Mouse (Mus musculus) cerebellum, adult 2 months (tissue): ENCODE measurements around the gene Btbd2. TPM values are rescaled to one million over a fixed set of nuclear protein-coding genes. Genes with fewer than 3 reads are reported as not detected.
A peak's percentile ranks its signal among the peaks of the same experiment; 100 is the strongest.

Experiments used
- DNase-seq, 2 experiments: peaks; one replicate each; pipeline ENCODE4 v3.0.0; 2021
- H3K27ac ChIP-seq: fragments of 200-500 bp; 2 replicates; pipeline ENCODE4 v1.5.1; 2012; ENCODE audit warnings: low read length, control low read depth, inconsistent platforms; ENCODE audit not compliant: insufficient read depth
- H3K27me3 ChIP-seq: fragments of 200-500 bp; 2 replicates; pipeline ENCODE4 v1.6.1; 2012; ENCODE audit warnings: inconsistent platforms, mild to moderate bottlenecking, low read length, moderate library complexity; ENCODE audit not compliant: control insufficient read depth, insufficient read depth
- H3K4me1 ChIP-seq: fragments of 200-500 bp; 2 replicates; pipeline ENCODE4 v1.6.1; 2011; ENCODE audit warnings: low read length; ENCODE audit not compliant: control insufficient read depth, insufficient read depth
- H3K4me3 ChIP-seq: fragments of 200-500 bp; replicated peaks from 2 replicates; pipeline ENCODE3; 2011; ENCODE audit warnings: mild to moderate bottlenecking, low read depth, low read length, control low read depth; ENCODE audit not compliant: insufficient read depth
- CTCF ChIP-seq: fragments of 200-500 bp; IDR thresholded peaks from 2 replicates; pipeline ENCODE4 v1.5.1; 2011; ENCODE audit warnings: low read depth, mild to moderate bottlenecking, control low read depth, low read length, moderate library complexity, borderline replicate concordance; ENCODE audit not compliant: insufficient read depth
- POLR2A ChIP-seq: fragments of 200-500 bp; IDR thresholded peaks from 2 replicates; pipeline ENCODE4 v1.6.1; 2011; ENCODE audit warnings: low read length, control low read depth, borderline replicate concordance; ENCODE audit not compliant: insufficient read depth
- WGBS: fragments of 180-500 bp; shearing (Covaris S2); methylation state at CpG from one replicate; pipeline ENCODE4 v1.1.7; 2018; 5-methylcytosine and 5-hydroxymethylcytosine counted together
- polyA plus RNA-seq: library from polyadenylated mRNA; depleted of rRNA; stranded (reverse); fragments of >200 nt; gene quantifications from 2 replicates; pipeline ENCODE4 v1.2.3, GENCODE M21; 2012

The Btbd2 gene
- polyA plus RNA-seq, 1 experiment = 108 TPM

DNA sequence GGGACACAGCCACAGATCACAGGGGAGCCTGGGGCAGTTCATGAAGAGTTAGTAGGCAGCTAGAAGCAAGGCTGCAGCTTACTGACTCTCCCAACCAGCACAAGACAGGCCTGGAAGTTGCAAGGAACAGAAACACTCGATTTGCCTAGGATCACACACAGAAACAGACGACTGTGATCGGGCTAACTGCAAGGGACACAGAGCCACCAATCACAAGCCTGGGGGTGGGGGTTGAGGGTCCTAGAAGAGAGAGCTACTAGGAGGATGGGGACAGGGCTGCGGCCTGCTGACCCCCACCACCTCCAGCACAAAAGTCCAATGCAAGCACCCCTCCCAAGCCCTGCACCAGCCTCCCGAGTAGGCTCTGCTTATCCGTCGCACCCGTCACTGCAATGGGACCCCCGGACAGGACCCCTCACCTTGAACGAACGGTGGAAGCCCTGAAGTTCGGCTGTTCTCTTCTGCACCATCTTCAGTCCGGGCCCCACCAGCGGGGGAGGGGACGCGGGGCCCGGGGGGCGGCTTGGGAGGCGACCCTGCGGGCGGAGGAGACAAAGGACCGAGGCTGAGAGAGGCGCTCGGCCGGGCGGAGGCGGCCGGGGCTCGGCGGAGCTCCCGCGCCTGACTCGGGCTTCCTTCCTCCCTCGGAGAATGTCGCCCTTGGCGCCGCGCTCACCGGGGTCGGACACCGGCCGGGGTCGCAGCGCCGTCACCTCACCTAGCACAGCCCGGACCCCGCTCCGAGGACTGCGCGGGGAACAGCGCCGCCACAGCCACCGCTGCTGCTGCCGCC, 18.7 kb upstream of the Btbd2 start:
- TF ChIP-seq POLR2A (no peak), CTCF (no peak)
- DNase-seq = peak in 1 of 2 experiments; percentile 57
- peak overlapping the region; percentile 66 for H3K27ac ChIP-seq
- H3K4me1 ChIP-seq = peaks cover 66% of the 10 kb centered on the region
- H3K4me3 ChIP-seq = peak overlapping the region; percentile 80
- under 1% methylated on average over 40 of the region's 54 CpGs for WGBS
- no peaks in the 10 kb centered on the region for H3K27me3 ChIP-seq

DNA sequence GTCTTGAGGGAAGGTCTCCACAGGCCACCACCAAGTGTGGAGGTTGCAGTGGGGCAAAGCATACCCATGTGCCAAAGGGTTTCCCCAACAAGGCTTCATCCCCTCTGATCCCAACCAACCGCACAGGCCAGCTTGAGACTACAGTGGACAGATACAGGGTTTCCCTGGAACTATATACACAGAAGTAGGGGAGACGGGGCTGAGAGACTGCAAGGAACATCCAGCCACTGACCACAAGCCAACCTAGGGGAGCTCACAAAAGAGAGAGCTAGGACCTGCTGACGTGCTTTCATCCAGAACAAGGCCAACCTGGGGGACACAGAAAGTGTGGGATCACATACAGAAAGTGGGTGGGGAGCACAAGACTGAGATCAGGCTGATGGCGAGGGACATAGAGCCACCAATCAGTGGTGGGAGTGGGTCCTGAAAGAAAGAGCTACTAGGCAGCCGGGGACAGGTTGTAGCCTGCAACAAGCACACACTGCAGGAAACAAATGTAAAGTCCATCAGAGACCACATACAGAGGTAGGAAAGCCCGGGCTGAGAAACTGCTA, 18.1 kb upstream of the Btbd2 start:
- TF ChIP-seq POLR2A = no peak
- TF ChIP-seq CTCF = no peak
- H3K27me3 ChIP-seq = no peaks in the 10 kb centered on the region
- peaks cover 73% of the 10 kb centered on the region for H3K4me1 ChIP-seq
- peak overlapping the region; percentile 80 for H3K4me3 ChIP-seq
- DNase-seq = no peak
- 3% methylated on average over 6 of the region's 6 CpGs for WGBS
- peak overlapping the region; percentile 60 for H3K27ac ChIP-seq

DNA sequence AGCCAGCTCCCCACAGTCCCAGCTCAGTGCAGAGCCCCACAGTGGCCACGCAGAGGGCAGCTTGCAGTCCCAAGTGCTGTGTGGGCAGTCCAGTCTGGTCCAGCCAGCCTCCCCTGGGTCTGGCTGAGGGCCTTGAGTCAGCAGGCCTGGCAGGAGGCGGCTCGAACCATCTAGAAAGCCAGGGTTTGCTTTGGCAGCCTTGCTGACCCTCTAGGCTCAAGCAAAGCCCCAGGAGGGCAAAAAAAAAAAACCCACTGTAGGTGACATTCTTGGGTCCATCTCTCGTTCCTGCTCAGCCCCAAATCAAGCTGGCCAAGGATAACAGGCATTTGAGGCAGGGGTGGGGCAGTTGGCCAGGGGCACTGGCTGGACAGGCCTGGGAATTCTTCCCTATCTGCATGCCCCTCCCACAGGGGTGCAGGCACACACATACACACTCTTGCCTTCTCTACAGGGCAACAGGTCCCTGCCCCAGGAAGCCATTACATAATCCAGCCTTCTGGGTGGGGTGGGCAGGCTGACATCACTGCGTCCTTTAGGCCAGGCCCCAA, 17.4 kb upstream of the Btbd2 start:
- WGBS = 3% methylated on average over 5 of the region's 5 CpGs
- Histone ChIP-seq H3K27ac (peak overlapping the region; percentile 5), H3K27me3 (no peaks in the 10 kb centered on the region), H3K4me3 (peak overlapping the region; percentile 80), H3K4me1 (peaks cover 73% of the 10 kb centered on the region)
- DNase-seq = peak; percentile 58 to 65
- no peak for TF ChIP-seq CTCF
- TF ChIP-seq POLR2A = no peak

DNA sequence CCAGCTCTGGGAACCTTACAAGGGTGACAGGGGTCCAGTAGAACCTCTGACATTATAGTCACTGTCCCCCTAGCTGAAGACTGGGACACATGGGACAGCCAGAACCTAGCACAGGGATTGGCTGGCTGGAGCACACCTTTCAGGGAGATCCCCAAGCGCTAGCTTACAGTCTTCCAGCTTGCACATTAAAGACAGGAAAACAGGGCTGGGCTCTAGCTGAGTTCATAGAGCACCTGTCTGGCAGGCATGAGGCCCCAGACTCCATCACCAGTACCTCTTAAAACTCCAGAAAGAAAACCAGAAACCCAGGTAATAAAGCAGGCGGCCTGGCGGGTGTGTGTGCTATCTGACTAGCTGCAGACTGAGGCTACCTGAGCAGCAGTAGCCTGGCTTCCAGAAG, 16.8 kb upstream of the Btbd2 start:
- WGBS = 44% methylated on average over 3 of the region's 3 CpGs
- H3K27ac ChIP-seq = peak overlapping the region; percentile 5
- no peak for DNase-seq
- H3K4me3 ChIP-seq = peak overlapping the region; percentile 80
- no peaks in the 10 kb centered on the region for H3K27me3 ChIP-seq
- TF ChIP-seq CTCF (no peak), POLR2A (no peak)
- H3K4me1 ChIP-seq = peaks cover 73% of the 10 kb centered on the region

DNA sequence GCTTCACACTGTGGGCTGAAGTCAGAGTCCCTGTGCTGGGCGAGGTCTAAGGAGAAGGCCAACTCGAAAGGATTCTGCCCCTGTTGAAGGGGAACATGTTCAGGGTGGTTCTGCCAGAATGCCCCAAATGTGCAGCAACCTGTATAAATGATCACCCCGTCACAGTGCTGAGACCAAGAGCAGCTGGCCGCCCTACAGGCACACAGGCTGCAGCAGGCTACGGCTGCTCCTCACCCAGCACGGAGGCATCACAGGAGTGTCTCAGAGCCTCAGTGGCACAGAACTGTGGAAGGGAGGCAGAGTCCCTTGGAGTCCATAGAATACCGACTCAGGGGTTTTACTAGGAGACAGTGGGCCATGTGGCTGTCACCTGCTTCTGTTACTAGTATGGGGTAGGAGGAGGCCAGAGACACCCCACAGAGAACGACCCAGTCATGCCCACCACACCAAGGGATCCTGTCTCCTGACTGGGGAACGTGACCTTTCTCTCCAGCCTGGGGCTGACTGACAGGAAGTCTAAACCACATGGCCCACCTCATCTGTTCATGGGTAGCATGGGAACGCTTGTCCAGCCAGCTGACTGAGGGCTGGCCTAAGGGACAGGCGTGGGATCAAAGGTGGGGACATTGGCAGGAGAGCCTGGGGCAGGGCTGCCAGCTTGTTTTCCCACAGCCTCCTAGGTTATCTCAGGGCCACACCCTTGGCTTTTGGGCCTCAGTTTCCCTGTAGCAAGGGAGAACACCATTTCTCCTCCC, 15.2 kb upstream of the Btbd2 start:
- DNase-seq = peak in 1 of 2 experiments; percentile 47
- H3K27me3 ChIP-seq = no peaks in the 10 kb centered on the region
- H3K27ac ChIP-seq = peak overlapping the region; percentile 60
- 26% methylated on average over 11 of the region's 11 CpGs for WGBS
- H3K4me3 ChIP-seq = no peak overlapping the region
- TF ChIP-seq POLR2A (no peak), CTCF (no peak)
- H3K4me1 ChIP-seq = peaks cover 69% of the 10 kb centered on the region

DNA sequence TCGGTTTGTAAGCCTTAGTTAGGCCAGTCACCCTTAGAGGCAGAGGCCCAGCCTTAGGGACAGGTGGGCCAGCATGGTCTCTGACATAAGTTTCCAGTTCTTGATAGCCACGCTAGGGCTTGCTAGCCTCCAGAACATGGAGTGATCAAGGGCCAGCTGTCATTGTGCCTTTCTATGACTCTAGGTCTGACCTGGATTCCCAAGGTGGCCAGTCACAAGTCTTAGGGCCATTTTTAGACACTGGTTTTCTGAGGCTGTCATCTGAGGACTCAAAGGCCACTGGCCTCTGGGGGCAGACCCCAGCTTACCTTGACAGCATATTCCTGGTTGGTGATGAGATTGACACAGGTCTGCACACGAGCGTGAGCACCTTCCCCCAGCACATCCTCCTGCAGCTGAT, 14.4 kb upstream of the Btbd2 start:
- TF ChIP-seq POLR2A (no peak), CTCF (no peak)
- WGBS = 69% methylated on average over 4 of the region's 4 CpGs
- no peaks in the 10 kb centered on the region for H3K27me3 ChIP-seq
- H3K4me1 ChIP-seq = peaks cover 67% of the 10 kb centered on the region
- no peak for DNase-seq
- H3K4me3 ChIP-seq = no peak overlapping the region
- peak overlapping the region; percentile 60; the same call in 1 of the 2 replicates for H3K27ac ChIP-seq

DNA sequence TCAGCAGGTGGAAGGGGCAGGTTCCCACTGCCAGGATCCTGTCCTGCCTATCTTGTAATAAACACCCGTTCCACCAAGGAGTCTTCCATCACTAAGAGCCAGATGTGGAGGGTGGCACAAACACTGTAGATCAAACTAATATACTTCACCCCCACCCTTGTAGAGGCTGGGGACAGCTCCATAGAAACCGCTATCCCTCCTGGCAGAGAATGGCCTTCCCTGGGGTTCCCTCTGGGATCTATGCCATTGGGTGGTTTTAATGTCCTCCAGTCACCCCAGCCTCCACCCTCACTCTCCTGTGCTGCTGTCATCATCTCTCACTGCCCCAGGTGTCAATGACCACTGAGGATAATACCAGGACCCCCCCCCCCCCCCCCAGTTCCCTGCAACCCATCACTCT, 13.7 kb upstream of the Btbd2 start:
- Histone ChIP-seq H3K27me3 (no peaks in the 10 kb centered on the region), H3K4me1 (peaks cover 74% of the 10 kb centered on the region), H3K4me3 (no peak overlapping the region), H3K27ac (peak overlapping the region; percentile 46)
- WGBS = 9% methylated on average over 2 of the region's 2 CpGs
- DNase-seq = no peak
- TF ChIP-seq CTCF (no peak), POLR2A (no peak)
